Mouse (Mus musculus): Measurements from ENCODE around the gene Ryr3. TPM values are rescaled to one million over a fixed set of nuclear protein-coding genes. Genes with fewer than 3 reads are reported as not detected.

Ryr3 gene
- 0.01 and 0.02 TPM in 2 replicates for polyA plus RNA-seq (2012; rRNA removed)

DNA sequence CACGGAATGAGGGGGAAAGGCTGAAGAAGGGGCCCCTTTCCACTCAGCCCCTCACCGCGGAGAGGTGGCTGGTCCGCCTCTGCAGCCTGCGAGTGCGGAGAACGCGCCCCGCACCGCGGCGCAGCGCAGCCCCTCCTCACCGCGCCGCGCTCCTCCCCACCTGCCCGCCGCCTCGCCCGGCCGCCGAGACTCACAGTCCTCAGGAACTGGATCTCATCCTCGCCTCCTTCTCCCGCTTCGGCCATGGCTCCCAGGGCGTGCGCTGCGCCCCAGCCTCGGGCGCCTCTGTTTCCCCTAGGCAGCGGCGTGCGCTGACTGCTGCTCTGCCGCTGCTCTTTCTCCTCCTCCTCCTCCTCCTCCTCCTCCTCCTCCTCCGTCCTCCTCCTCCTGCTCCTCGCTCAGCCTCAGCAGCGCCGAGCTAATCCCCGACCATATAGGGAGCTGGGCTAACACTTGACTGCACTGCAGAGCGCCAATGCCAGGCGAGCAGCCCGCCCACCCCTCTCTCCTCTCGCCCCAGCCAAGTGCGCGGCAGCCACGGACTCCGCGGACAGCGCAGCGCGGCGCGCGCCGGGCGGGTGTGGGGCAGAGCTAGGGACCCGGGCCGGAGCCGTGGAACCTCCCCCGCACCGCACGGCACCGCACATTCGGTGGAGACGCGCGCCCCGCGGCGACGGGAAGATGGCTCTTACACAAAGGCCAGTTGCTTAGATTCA is at the start of gene Ryr3:
Gene Ryr3, minus strand, starts transcription at position 351 of the 716 bp plus-strand sequence.

Other genes starting within 250 kb of the Ryr3 start
- not detected in 2 replicates for gene Tmco5b, start 68.6 kb upstream of the Ryr3 start, polyA plus RNA-seq (2012; rRNA removed)
- 0.24 and 0.29 TPM in 2 replicates for gene Fmn1, start 110.6 kb upstream of the Ryr3 start, polyA plus RNA-seq (2012; rRNA removed)

Data from liver, embryonic 18 days (tissue).